Mouse (Mus musculus) MN1 (cell line): ENCODE data around the gene Cdadc1.

Source experiments
- DNase-seq: peaks from one replicate; pipeline ENCODE4 v3.0.0-alpha.2; 2016; ENCODE audit warnings: low spot score

The Cdadc1 gene

DNA sequence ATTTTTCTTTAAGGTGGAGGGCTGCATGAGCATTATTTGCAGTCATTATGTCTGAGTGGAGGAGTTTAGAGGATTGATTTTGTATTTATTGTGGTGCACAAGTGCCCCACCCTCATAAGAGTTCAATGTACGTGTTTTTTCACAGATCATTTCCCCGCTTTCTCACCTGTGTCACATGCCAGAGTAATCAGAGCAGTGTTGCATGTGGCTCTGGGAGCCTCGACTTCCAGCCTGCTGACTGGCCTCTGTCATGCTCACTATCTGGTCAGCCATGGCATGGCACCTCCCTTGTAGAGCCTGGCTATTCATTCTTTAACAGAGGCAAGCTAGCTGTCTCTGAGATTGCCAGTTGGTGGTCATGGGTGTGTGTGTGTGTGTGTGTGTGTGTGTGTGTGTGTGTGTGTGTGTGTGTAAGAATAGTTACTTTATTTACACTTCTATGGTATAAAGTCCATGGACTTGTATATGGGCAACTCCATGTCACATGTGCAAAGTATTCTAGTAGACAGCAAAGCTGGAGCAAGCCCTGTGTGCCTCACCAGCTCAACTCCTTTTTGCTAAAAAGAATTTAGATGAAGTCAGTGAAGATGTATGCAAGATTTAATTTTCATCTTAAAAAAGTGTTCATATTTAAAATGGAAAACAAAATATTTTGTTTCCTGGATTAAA is 54.5 kb downstream of the Cdadc1 start:
- no peak for DNase-seq

- no peak for DNase-seq
These were observed 57.0 kb downstream of the Cdadc1 start for GRCm38 (mm10) chr14:59540761-59541160.

DNA sequence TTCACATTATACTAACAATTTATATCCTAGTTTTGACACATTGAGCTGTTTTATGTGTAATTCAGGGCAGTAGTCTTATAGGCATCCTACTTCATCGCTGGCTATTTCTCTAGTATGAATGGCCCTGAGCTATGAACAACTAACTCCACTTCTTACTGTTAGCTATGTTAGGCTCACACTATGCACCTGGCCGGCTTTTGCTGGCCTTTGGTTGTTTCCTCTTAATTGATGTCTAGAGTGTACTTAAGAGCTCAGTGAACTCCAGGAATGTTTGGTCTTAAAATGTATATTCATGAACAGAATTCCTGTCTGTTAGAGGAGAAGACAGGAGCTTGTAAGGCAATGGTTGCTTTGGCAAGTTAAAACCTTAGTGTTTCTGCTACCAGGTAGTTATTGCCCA is 57.5 kb downstream of the Cdadc1 start:
- DNase-seq = no peak

DNA sequence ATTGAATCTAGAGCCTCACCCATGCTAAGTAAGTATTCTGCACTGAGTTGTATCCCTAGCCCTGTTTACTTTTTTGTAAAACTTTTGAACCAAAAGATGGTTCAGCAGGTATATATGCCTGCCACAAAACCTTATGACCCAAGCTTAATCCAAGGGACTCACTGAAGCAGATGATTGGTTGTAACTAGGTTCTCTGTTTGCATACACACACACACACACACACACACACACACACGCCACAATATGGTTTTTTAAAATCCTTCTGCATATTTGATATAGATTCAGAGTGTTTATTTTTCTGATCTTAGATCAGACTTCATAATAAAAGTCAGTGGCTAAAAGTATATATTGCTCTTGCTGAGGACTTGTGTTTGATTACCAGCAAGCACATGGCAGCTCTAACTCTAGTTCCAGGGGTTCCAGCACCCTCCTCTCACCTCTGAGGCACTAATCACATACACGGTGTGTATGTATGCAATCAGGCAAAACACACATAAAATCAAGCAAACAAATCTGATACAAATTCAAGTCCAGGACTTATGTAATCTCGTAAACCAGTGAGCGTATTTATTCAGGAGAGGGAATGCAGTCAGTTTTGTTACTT is 59.8 kb downstream of the Cdadc1 start:
- no peak for DNase-seq

DNA sequence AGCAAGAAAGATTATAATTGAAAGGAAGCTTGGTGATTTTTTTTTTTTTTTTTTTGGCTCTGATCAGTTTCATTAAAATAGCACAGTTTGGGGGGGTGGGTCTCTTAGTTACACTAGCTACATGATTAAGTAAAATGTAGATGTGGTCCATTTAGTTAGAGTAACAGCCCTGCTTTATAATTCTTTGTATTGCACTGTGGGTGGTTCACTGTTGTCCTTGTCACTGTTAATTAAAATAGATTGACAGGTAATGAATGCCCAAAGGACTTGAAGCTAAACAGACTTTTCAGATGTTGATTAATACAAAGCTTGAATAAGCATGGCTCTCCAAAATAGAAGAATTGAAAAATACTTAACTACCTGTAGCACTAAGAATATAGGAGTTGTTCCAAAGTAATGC is 63.9 kb downstream of the Cdadc1 start:
- DNase-seq = no peak

DNA sequence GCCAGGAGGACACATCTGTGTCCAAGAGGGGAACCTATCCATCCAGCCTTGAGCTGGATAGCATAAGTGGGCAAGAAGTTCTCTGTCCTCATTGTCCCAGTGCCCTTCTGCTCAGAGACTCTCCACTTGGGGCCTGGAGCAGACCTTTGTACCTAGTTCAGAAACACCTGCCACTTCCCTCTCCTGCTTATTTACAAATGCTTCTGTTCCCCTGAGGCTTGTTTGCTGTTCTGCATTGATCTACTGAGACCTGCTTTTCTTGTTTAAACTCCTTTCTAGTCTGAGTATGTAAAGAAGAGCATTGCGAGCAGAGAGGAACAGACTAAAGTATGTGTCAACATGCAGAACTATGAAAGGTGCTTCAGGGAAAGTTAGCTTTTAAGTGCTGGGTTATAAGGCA is 64.8 kb downstream of the Cdadc1 start:
- DNase-seq = no peak

- no peak for DNase-seq
These were observed 67.0 kb downstream of the Cdadc1 start for GRCm38 (mm10) chr14:59530801-59531200.

DNA sequence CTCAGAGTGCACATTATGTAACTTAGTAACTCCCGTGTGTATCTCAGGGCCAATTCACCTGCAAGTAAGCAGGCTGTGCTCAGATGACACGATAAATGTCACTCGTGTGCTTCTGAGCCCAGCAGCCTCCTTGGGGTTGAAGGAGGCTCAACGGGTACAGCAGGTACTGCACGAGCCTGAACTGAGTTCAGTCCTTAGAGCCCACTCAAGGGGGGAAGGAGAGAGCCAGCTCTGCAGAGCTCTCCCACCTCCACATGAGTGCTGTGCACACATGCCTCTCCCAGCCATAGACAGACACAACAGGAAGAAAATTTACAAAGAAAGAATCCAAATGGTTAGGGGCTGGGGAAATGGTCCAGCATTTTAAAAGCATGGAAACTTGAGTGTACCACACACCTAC is 71.9 kb downstream of the Cdadc1 start:
- no peak for DNase-seq

GRCm38 (mm10) chr14:59513922-59514444 is 83.8 kb downstream of the Cdadc1 start:
- DNase-seq = no peak
